Mouse (Mus musculus) myocyte (in vitro differentiated cells): ENCODE results near the gene Neil1. TPM values are rescaled to one million over a fixed set of nuclear protein-coding genes. Genes with fewer than 3 reads are reported as not detected.

Experiments
- H3K27me3 ChIP-seq: one replicate; pipeline ENCODE4 v1.6.1; 2011; ENCODE audit not compliant: control insufficient read depth, insufficient read depth, insufficient read length
- H3K36me3 ChIP-seq: one replicate; pipeline ENCODE4 v1.6.1; 2011; ENCODE audit not compliant: control insufficient read depth, insufficient read depth
- H3K4me2 ChIP-seq: one replicate; pipeline ENCODE4 v1.6.1; 2011; ENCODE audit warnings: low read depth, control low read depth
- H3K4me3 ChIP-seq: one replicate; pipeline ENCODE4 v1.5.1; 2011; ENCODE audit warnings: mild to moderate bottlenecking, control low read depth, moderate library complexity
- H3K79me2 ChIP-seq: one replicate; pipeline ENCODE4 v1.6.1; 2011; ENCODE audit not compliant: control insufficient read depth, insufficient read depth
- H3ac ChIP-seq: one replicate; pipeline ENCODE4 v1.6.1; 2011; ENCODE audit not compliant: control insufficient read depth, insufficient read length
- CEBPB ChIP-seq: IDR thresholded peaks from 2 replicates; pipeline ENCODE4 v1.6.1; 2011; ENCODE audit warnings: mild to moderate bottlenecking, moderate library complexity; ENCODE audit not compliant: poor library complexity, insufficient read depth, severe bottlenecking
- E2F4 ChIP-seq: IDR thresholded peaks from one replicate; pipeline ENCODE4 v1.6.1; 2011; ENCODE audit warnings: mild to moderate bottlenecking, control low read depth, moderate library complexity; ENCODE audit not compliant: insufficient read depth
- MAX ChIP-seq: IDR thresholded peaks from one replicate; pipeline ENCODE4 v1.6.1; 2011; ENCODE audit warnings: low read depth, mild to moderate bottlenecking, control low read depth
- MYOD1 ChIP-seq, 3 experiments: IDR thresholded peaks; one replicate each; pipeline ENCODE4 v1.6.1; 2011; ENCODE audit warnings: control low read depth in 2 of 3, low read depth in 2 of 3, mild to moderate bottlenecking in 2 of 3, moderate library complexity in 1 of 3; ENCODE audit not compliant: insufficient read length in 2 of 3, control insufficient read depth in 1 of 3
- MYOG ChIP-seq, 3 experiments: IDR thresholded peaks; one replicate each; pipeline ENCODE4 v1.6.1; 2011; ENCODE audit warnings: control low read depth in 2 of 3, low read depth in 2 of 3, mild to moderate bottlenecking in 2 of 3; ENCODE audit not compliant: insufficient read length in 2 of 3, control insufficient read depth in 1 of 3, insufficient read depth in 1 of 3
- POLR2A ChIP-seq: IDR thresholded peaks from one replicate; pipeline ENCODE4 v1.6.1; 2011; ENCODE audit warnings: low read depth, mild to moderate bottlenecking, control low read depth, moderate library complexity; ENCODE audit not compliant: insufficient read length
- POLR2AphosphoS2 ChIP-seq: IDR thresholded peaks from one replicate; pipeline ENCODE4 v1.6.1; 2011; ENCODE audit warnings: low read depth, control low read depth; ENCODE audit not compliant: insufficient read length
- REST ChIP-seq: IDR thresholded peaks from one replicate; pipeline ENCODE4 v1.6.1; 2011; ENCODE audit warnings: mild to moderate bottlenecking, control low read depth, moderate library complexity; ENCODE audit not compliant: insufficient read depth, insufficient read length
- SRF ChIP-seq: IDR thresholded peaks from one replicate; pipeline ENCODE4 v1.6.1; 2011; ENCODE audit warnings: low read depth; ENCODE audit not compliant: control insufficient read depth, insufficient read length
- TCF12 ChIP-seq: IDR thresholded peaks from one replicate; pipeline ENCODE4 v1.6.1; 2011; ENCODE audit warnings: mild to moderate bottlenecking, control low read depth; ENCODE audit not compliant: poor library complexity, insufficient read depth, severe bottlenecking
- TCF3 ChIP-seq: IDR thresholded peaks from one replicate; pipeline ENCODE4 v1.6.1; 2011; ENCODE audit warnings: low read depth, control low read depth; ENCODE audit not compliant: insufficient read length
- USF1 ChIP-seq: IDR thresholded peaks from one replicate; pipeline ENCODE4 v1.6.1; 2011; ENCODE audit warnings: low read depth, mild to moderate bottlenecking, control low read depth, moderate library complexity
- polyA plus RNA-seq: library from polyadenylated mRNA; unstranded; fragments of >200 nt; fragmentation: generic; extraction: Trizol; gene quantifications from one replicate; pipeline ENCODE4 v1.2.1, GENCODE M21; 2012; ENCODE audit warnings: missing spikeins

Neil1 gene
- 12.7 TPM for polyA plus RNA-seq

DNA sequence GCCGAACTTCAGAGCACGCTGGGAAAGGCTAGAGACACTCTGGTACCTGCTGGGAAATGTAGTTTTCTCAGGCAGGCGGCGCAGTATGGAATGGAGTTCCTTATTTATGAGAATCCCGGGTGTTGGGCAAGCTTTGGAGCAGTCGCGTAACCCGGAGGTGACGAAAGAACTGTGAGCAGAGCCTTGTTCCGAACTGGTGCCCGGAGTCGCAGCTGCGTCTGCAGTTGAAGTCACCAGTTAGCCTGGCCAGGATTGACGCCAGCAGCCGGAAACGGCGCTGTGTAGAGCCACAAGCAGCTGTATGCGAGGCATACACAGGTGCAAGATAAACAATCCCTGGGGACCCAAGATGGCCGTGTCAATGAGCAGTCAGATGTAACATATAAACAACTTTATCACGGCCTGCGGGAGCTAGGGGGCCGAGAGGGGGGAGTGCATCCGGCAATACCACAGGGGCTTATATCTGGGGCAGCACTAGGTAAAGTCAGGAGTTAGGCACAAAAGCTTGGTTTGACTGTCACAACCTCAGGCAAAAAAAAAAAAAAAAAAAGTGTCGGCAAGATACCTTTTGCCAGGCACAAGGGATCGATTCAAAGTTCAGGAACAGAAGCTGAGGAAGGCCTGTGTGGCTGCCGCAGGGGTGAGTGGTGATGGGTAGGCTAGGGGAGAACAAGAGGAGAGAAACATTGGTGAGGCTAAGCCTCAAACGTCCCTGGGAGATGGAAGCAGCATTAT is at the start of gene Neil1:
Gene Neil1 (minus strand): TSS at position 162 of the 735 bp plus-strand sequence.
- Histone ChIP-seq H3K36me3 (no peaks in the 10 kb centered on the region), H3K79me2 (no peaks in the 10 kb centered on the region), H3K4me3 (peak within 1 kb of the TSS; percentile 37), H3K27me3 (no peaks in the 10 kb centered on the region), H3ac (no peak within 1 kb of the TSS), H3K4me2 (peak within 1 kb of the TSS; percentile 89)
- TF ChIP-seq MYOD1 (IDR thresholded peaks at IDR 0.05; ENCODE audit: control insufficient read depth in 1 of 3, insufficient read length in 2 of 3, low read depth in 2 of 3), result peak; percentile 52 to 99 (median 98)
- 0 out of 2 replicates have a peak, but pooled peaks have one; percentile 16 for TF ChIP-seq CEBPB
- no peak for TF ChIP-seq E2F4
- no peak for TF ChIP-seq MAX
- TF ChIP-seq SRF, result no peak
- TF ChIP-seq USF1, result no peak
- TF ChIP-seq POLR2A, result peak; percentile 48
- TF ChIP-seq TCF3, result peak; percentile 90
- TF ChIP-seq MYOG (IDR thresholded peaks at IDR 0.05; ENCODE audit: control insufficient read depth in 1 of 3, insufficient read depth in 1 of 3, insufficient read length in 2 of 3, low read depth in 2 of 3), result peak; percentile 80 to 97 (median 97)
- TF ChIP-seq POLR2AphosphoS2, result peak; percentile 33
- peak; percentile 78 for TF ChIP-seq TCF12
- TF ChIP-seq REST, result no peak

DNA sequence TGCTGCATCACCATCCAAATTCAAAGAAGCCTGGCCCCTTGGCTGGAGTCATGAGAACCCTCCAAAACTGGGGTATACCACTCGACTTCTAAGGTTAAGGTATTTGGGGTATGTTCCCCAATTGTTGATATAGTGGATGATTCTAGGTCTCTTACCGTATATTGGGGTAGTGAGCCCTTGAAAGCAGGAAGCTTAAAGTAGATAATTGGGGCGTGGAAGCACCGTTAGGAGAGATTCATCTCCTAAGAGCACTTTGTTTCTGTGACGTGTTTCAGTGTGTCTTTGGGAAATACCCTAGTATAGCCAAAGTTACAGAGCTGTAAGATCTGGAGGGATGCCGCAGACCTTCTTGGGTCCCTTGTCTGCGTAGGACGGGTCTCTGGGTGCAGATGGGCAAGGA is 49.3 kb upstream of the Neil1 start:
- Histone ChIP-seq H3ac (no peak overlapping the region), H3K4me3 (no peak overlapping the region), H3K36me3 (no peaks in the 10 kb centered on the region), H3K79me2 (no peaks in the 10 kb centered on the region), H3K4me2 (no peak overlapping the region), H3K27me3 (peaks cover 6% of the 10 kb centered on the region)
- TF ChIP-seq USF1 (no peak), REST (no peak), TCF12 (no peak), TCF3 (no peak), MYOG (IDR thresholded peaks at IDR 0.05; ENCODE audit: control insufficient read depth in 1 of 3, insufficient read depth in 1 of 3, insufficient read length in 2 of 3, low read depth in 2 of 3) (no peak), MYOD1 (IDR thresholded peaks at IDR 0.05; ENCODE audit: control insufficient read depth in 1 of 3, insufficient read length in 2 of 3, low read depth in 2 of 3) (no peak), POLR2AphosphoS2 (no peak), POLR2A (no peak), MAX (no peak)

DNA sequence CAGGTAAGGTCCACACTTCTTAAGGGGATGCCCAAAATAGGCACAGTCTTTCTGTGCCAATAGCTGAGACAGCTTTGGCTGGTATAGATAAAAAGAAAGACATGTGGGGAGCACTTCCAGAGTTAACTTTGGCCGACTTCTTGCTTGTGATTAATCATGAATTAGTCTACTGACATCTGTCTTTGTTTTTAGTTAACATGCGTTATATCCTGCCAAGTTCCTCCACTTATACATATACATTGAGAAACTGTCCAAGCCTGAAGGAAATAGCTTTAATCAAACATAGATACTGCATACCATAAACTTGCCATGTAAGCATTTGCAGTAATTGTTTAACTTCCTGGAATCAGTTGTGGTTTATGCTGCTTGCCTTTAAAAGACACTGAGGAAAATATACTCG is 48.6 kb upstream of the Neil1 start:
- Histone ChIP-seq H3K36me3 (no peaks in the 10 kb centered on the region), H3K4me2 (no peak overlapping the region), H3K4me3 (no peak overlapping the region), H3K27me3 (peaks cover 6% of the 10 kb centered on the region), H3ac (no peak overlapping the region), H3K79me2 (no peaks in the 10 kb centered on the region)
- TF ChIP-seq USF1, result no peak
- no peak for TF ChIP-seq E2F4
- no peak for TF ChIP-seq MAX

GRCm38 (mm10) chr9:57168411-57168810 is 20.3 kb upstream of the Neil1 start:
- Histone ChIP-seq H3K36me3 (no peaks in the 10 kb centered on the region), H3K79me2 (no peaks in the 10 kb centered on the region), H3K4me2 (no peak overlapping the region), H3K4me3 (no peak overlapping the region), H3K27me3 (peaks cover 8% of the 10 kb centered on the region), H3ac (no peak overlapping the region)
- TF ChIP-seq CEBPB, result no peak
- no peak for TF ChIP-seq POLR2A
- TF ChIP-seq MYOD1 (IDR thresholded peaks at IDR 0.05; ENCODE audit: control insufficient read depth in 1 of 3, insufficient read length in 2 of 3, low read depth in 2 of 3), result no peak
- TF ChIP-seq REST, result no peak
- TF ChIP-seq MYOG (IDR thresholded peaks at IDR 0.05; ENCODE audit: control insufficient read depth in 1 of 3, insufficient read depth in 1 of 3, insufficient read length in 2 of 3, low read depth in 2 of 3), result no peak
- TF ChIP-seq E2F4, result no peak
- TF ChIP-seq TCF12, result no peak
- TF ChIP-seq POLR2AphosphoS2, result no peak
- no peak for TF ChIP-seq USF1
- no peak for TF ChIP-seq SRF
- TF ChIP-seq MAX, result no peak
- no peak for TF ChIP-seq TCF3

- Histone ChIP-seq H3K79me2 (no peaks in the 10 kb centered on the region), H3K36me3 (no peaks in the 10 kb centered on the region), H3K4me3 (no peak overlapping the region), H3K27me3 (no peaks in the 10 kb centered on the region), H3ac (no peak overlapping the region), H3K4me2 (no peak overlapping the region)
- no peak for TF ChIP-seq SRF
- TF ChIP-seq TCF3, result no peak
- TF ChIP-seq CEBPB, result no peak
Measured at GRCm38 (mm10) chr9:57166173-57166572, 18.1 kb upstream of the Neil1 start.
